Mouse (Mus musculus) liver, postnatal 0 days (tissue): ENCODE measurements around the gene Gpr157.
A peak's percentile ranks its signal among the peaks of the same experiment; 100 is the strongest.

Experiments
- CTCF ChIP-seq: sonication (generic); IDR thresholded peaks from 2 replicates; pipeline ENCODE4 v1.5.1; 2016; ENCODE audit warnings: antibody characterized with exemption, low read depth
- EP300 ChIP-seq: IDR thresholded peaks from 2 replicates; pipeline ENCODE4 v1.6.1; 2016; ENCODE audit warnings: antibody characterized with exemption, low read depth, mild to moderate bottlenecking

DNA sequence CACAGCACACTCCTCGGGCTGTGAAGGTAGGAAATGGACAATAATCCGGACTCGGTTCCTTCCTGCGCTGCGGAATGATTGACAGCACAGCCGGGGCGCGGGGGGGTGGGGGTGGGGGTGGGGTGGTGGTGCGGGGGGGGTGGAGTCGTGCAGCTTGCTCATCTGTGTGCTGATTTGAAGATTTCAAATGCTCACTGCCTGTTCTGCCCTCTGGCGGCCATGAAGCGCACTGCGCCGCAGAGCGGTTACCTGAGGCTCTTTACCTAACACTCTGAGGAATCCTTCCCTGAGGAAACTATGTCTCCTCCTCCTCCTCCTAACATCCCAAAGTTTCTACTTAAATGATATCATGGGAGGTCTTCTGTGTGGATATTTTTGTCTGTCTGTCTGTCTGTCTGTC lies 25.7 kb downstream of the Gpr157 start:
- TF ChIP-seq CTCF (peak; percentile 82), EP300 (no peak)
